Mouse (Mus musculus) thymus, postnatal 4 days (tissue): Measurements from ENCODE around the gene Il12a.
A peak's percentile ranks its signal among the peaks of the same experiment; 100 is the strongest.

Source experiments
- DNase-seq: peaks from one replicate; pipeline ENCODE4 v3.0.0; 2021

Gene Il12a

GRCm38 (mm10) chr3:68686852-68687560 is 3.4 kb upstream of the Il12a start:
- no peak for DNase-seq

GRCm38 (mm10) chr3:68689346-68689745 is 1.1 kb upstream of the Il12a start:
- DNase-seq: no peak

GRCm38 (mm10) chr3:68691100-68691778 is 795 bp downstream of the Il12a start:
- peak; percentile 41 for DNase-seq

- peak; percentile 40 for DNase-seq
Observed at GRCm38 (mm10) chr3:68691938-68692599, 1.6 kb downstream of the Il12a start.

GRCm38 (mm10) chr3:68692600-68693225 is 2.3 kb downstream of the Il12a start:
- DNase-seq: no peak

- DNase-seq: peak; percentile 52
Observed at GRCm38 (mm10) chr3:68693441-68694048, 3.1 kb downstream of the Il12a start.

- DNase-seq: no peak
Observed at GRCm38 (mm10) chr3:68695321-68695720, 4.9 kb downstream of the Il12a start.

- DNase-seq: no peak
Observed at GRCm38 (mm10) chr3:68696495-68697200, 6.2 kb downstream of the Il12a start.

- DNase-seq: no peak
Observed at GRCm38 (mm10) chr3:68698601-68699000, 8.2 kb downstream of the Il12a start.

GRCm38 (mm10) chr3:68700091-68700490 is 9.6 kb downstream of the Il12a start:
- no peak for DNase-seq

GRCm38 (mm10) chr3:68706307-68706706 is 15.9 kb downstream of the Il12a start:
- no peak for DNase-seq

- DNase-seq: peak; percentile 50
Observed at GRCm38 (mm10) chr3:68708230-68708629, 17.8 kb downstream of the Il12a start.

GRCm38 (mm10) chr3:68709198-68709797 is 18.9 kb downstream of the Il12a start:
- peak; percentile 89 for DNase-seq

GRCm38 (mm10) chr3:68710436-68710835 is 20.0 kb downstream of the Il12a start:
- no peak for DNase-seq

GRCm38 (mm10) chr3:68711510-68711909 is 21.1 kb downstream of the Il12a start:
- no peak for DNase-seq

GRCm38 (mm10) chr3:68713550-68713949 is 23.1 kb downstream of the Il12a start:
- peak; percentile 85 for DNase-seq

- peak; percentile 81 for DNase-seq
Observed at GRCm38 (mm10) chr3:68717346-68717745, 26.9 kb downstream of the Il12a start.

GRCm38 (mm10) chr3:68719229-68719819 is 28.9 kb downstream of the Il12a start:
- DNase-seq: no peak

- DNase-seq: peak; percentile 85
Observed at GRCm38 (mm10) chr3:68720258-68720657, 29.8 kb downstream of the Il12a start.

GRCm38 (mm10) chr3:68741955-68742354 is 51.5 kb downstream of the Il12a start:
- no peak for DNase-seq

- DNase-seq: no peak
Observed at GRCm38 (mm10) chr3:68742718-68743471, 52.5 kb downstream of the Il12a start.
